Mouse (Mus musculus) MEL (cell line): ENCODE measurements around the gene Mpp5. TPM values are rescaled to one million over a fixed set of nuclear protein-coding genes. Genes with fewer than 3 reads are reported as not detected.
A peak's percentile ranks its signal among the peaks of the same experiment; 100 is the strongest.

Experiments
- DNase-seq: peaks from one replicate; pipeline ENCODE4 v3.0.0; 2011; ENCODE audit warnings: low read depth, low spot score
- H3K27ac ChIP-seq: 2 replicates; pipeline ENCODE4 v1.5.1; 2012; ENCODE audit warnings: low read depth, mild to moderate bottlenecking, control low read depth, low read length, moderate library complexity; ENCODE audit not compliant: control insufficient read depth
- H3K27me3 ChIP-seq, 2 experiments: fragments of 150-350 bp in 1 of 2; sonication (generic) in 1 of 2; 2 replicates each; pipeline ENCODE4 v1.6.1; 2012; ENCODE audit warnings: low read length in 2 of 2, mild to moderate bottlenecking in 2 of 2, improper control_type of control experiment in 1 of 2, moderate library complexity in 1 of 2; ENCODE audit not compliant: insufficient read depth in 2 of 2, control insufficient read depth in 1 of 2
- H3K36me3 ChIP-seq, 2 experiments: 2 replicates each; pipeline ENCODE4 v1.6.1; 2012 to 2014; ENCODE audit warnings: low read length in 2 of 2, improper control_type of control experiment in 1 of 2, inconsistent platforms in 1 of 2, mild to moderate bottlenecking in 1 of 2; ENCODE audit not compliant: insufficient read depth in 2 of 2, control insufficient read depth in 1 of 2
- H3K4me1 ChIP-seq, 2 experiments: fragments of 150-350 bp in 1 of 2; sonication (generic) in 1 of 2; 2 replicates each; pipeline ENCODE4 v1.6.1; 2012; ENCODE audit warnings: low read length in 2 of 2, improper control_type of control experiment in 1 of 2, mild to moderate bottlenecking in 1 of 2; ENCODE audit not compliant: insufficient read depth in 2 of 2, control insufficient read depth in 1 of 2
- H3K4me3 ChIP-seq, 2 experiments: fragments of 150-350 bp in 1 of 2; sonication (generic) in 1 of 2; 2 replicates each; pipeline ENCODE4 v1.5.1; 2012; ENCODE audit warnings: low read depth in 2 of 2, low read length in 2 of 2, mild to moderate bottlenecking in 2 of 2, moderate library complexity in 2 of 2, control low read depth in 1 of 2, improper control_type of control experiment in 1 of 2; ENCODE audit not compliant: control insufficient read depth in 1 of 2, insufficient read depth in 1 of 2
- H3K79me2 ChIP-seq: 2 replicates; pipeline ENCODE4 v1.6.1; 2012; ENCODE audit warnings: mild to moderate bottlenecking, low read length, moderate library complexity; ENCODE audit not compliant: control insufficient read depth, poor library complexity, insufficient read depth
- H3K9ac ChIP-seq: 2 replicates; pipeline ENCODE4 v1.6.1; 2012; ENCODE audit warnings: low read depth, mild to moderate bottlenecking, control low read depth, low read length, moderate library complexity; ENCODE audit not compliant: control insufficient read depth, poor library complexity, severe bottlenecking
- H3K9me3 ChIP-seq: fragments of 150-350 bp; sonication (generic); replicated peaks from 2 replicates; pipeline ENCODE4 v1.6.1; 2012; ENCODE audit warnings: mild to moderate bottlenecking, low read length, improper control_type of control experiment, moderate library complexity; ENCODE audit not compliant: insufficient read depth
- BHLHE40 ChIP-seq: IDR thresholded peaks from 2 replicates; pipeline ENCODE4 v1.6.1; 2012; ENCODE audit warnings: low read depth, mild to moderate bottlenecking, inconsistent platforms, low read length, improper control_type of control experiment, borderline replicate concordance
- CHD1 ChIP-seq: IDR thresholded peaks from 2 replicates; pipeline ENCODE4 v1.6.1; 2012; ENCODE audit warnings: low read depth, mild to moderate bottlenecking, inconsistent platforms, low read length, improper control_type of control experiment
- EP300 ChIP-seq, 2 experiments: IDR thresholded peaks; 2 replicates each; pipeline ENCODE4 v1.6.1; 2011; ENCODE audit warnings: improper control_type of control experiment in 2 of 2, low read length in 2 of 2, low read depth in 1 of 2, mild to moderate bottlenecking in 1 of 2
- KAT2A ChIP-seq: conservative IDR thresholded peaks from 2 replicates; pipeline ENCODE4 v1.6.1; 2012; ENCODE audit warnings: low read depth, low read length, improper control_type of control experiment, inconsistent platforms
- MAX ChIP-seq: IDR thresholded peaks from 2 replicates; pipeline ENCODE4 v1.6.1; 2011; ENCODE audit warnings: low read length, improper control_type of control experiment
- MAZ ChIP-seq: IDR thresholded peaks from 2 replicates; pipeline ENCODE4 v1.6.1; 2012; ENCODE audit warnings: low read depth, mild to moderate bottlenecking, inconsistent platforms, low read length, improper control_type of control experiment
- MXI1 ChIP-seq: IDR thresholded peaks from 2 replicates; pipeline ENCODE4 v1.6.1; 2011; ENCODE audit warnings: mild to moderate bottlenecking, low read depth, low read length, improper control_type of control experiment
- NRF1 ChIP-seq: IDR thresholded peaks from 2 replicates; pipeline ENCODE4 v1.6.1; 2014; ENCODE audit warnings: low read depth, mild to moderate bottlenecking, inconsistent platforms, low read length, improper control_type of control experiment, moderate library complexity; ENCODE audit not compliant: poor library complexity, insufficient read depth, severe bottlenecking
- SIN3A ChIP-seq: IDR thresholded peaks from 2 replicates; pipeline ENCODE4 v1.6.1; 2012; ENCODE audit warnings: low read length, improper control_type of control experiment, inconsistent platforms
- TCF12 ChIP-seq: IDR thresholded peaks from 2 replicates; pipeline ENCODE4 v1.6.1; 2014; ENCODE audit warnings: low read depth, mild to moderate bottlenecking, inconsistent platforms, low read length, improper control_type of control experiment, moderate library complexity
- USF2 ChIP-seq, 2 experiments: IDR thresholded peaks; 2 replicates each; pipeline ENCODE4 v1.6.1; 2011 to 2012; ENCODE audit warnings: improper control_type of control experiment in 2 of 2, low read length in 2 of 2, borderline replicate concordance in 1 of 2, inconsistent platforms in 1 of 2, low read depth in 1 of 2, mild to moderate bottlenecking in 1 of 2; ENCODE audit not compliant: insufficient read depth in 1 of 2
- ZNF384 ChIP-seq: IDR thresholded peaks from 2 replicates; pipeline ENCODE4 v1.6.1; 2012; ENCODE audit warnings: low read depth, mild to moderate bottlenecking, inconsistent platforms, low read length, improper control_type of control experiment
- polyA plus RNA-seq, 2 experiments: library from polyadenylated mRNA; stranded (reverse) in 1 of 2; unstranded in 1 of 2; fragments of >175 nt in 1 of 2; fragments of >200 nt in 1 of 2; gene quantifications; 2 replicates each; pipeline versions ENCODE4 v1.2.1 to v1.2.4; 2012; ENCODE audit warnings: low replicate concordance in 2 of 2, low read depth in 1 of 2; ENCODE audit not compliant: insufficient read length in 2 of 2, insufficient read depth in 1 of 2, missing spikeins in 1 of 2
- total RNA-seq: library from RNA; depleted of rRNA; stranded (reverse); fragments of 300-350 nt; gene quantifications from 2 replicates; pipeline ENCODE4 v1.2.3, GENCODE M21; 2012

The Mpp5 gene
- total and polyA plus RNA-seq, 3 experiments, result 15.1 to 143 (median 15.2) TPM

GRCm38 (mm10) chr12:78747406-78747805 is 1.3 kb upstream of the Mpp5 start:
- H3K27ac ChIP-seq, result peak overlapping the region; percentile 44; the same call in 1 of the 2 replicates
- H3K4me1 ChIP-seq, result peaks cover 4 to 16% of the 10 kb centered on the region in 2 experiments
- peak; percentile 64 for DNase-seq
- peaks cover 20% of the 10 kb centered on the region for H3K79me2 ChIP-seq
- H3K36me3 ChIP-seq, result peaks cover 0 to 28% of the 10 kb centered on the region in 2 experiments; a peak in 2 of 4 replicates
- no peaks in the 10 kb centered on the region for H3K27me3 ChIP-seq
- H3K4me3 ChIP-seq, result peak overlapping the region; percentile 72 to 94
- peak; percentile 29; the same call in 1 of the 2 replicates for TF ChIP-seq BHLHE40
- 0 out of 2 replicates have a peak, but pooled peaks have one; percentile 3 for TF ChIP-seq MAZ
- no peak for TF ChIP-seq TCF12
- TF ChIP-seq SIN3A, result peak; percentile 55
- TF ChIP-seq ZNF384, result peak; percentile 84
- peak overlapping the region; percentile 79 for H3K9ac ChIP-seq
- no peaks in the 10 kb centered on the region for H3K9me3 ChIP-seq

DNA sequence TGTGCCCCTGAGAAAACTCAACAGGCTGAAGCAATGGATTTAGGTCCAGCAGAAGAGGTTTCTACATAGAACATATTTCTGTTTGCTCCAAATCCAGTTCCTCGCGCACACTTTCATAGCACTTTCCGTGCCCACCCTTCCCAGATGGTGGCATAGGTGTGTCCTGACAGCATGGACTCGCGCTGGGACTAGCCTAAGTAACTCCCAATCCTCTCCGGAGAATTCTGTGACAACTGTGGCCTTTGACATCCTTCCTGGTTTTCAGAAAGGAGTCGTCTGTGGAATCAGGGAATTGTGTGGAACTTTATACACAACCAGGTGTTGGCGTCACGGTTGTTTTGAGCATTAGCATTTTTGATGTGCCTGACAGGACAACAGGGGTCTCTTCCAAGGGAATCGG is 594 bp upstream of the Mpp5 start:
- Histone ChIP-seq H3K9me3 (no peaks in the 10 kb centered on the region), H3K4me1 (peaks cover 4 to 16% of the 10 kb centered on the region in 2 experiments), H3K36me3 (peaks cover 0 to 28% of the 10 kb centered on the region in 2 experiments; a peak in 2 of 4 replicates), H3K27ac (peak overlapping the region; percentile 44), H3K79me2 (peaks cover 23% of the 10 kb centered on the region), H3K9ac (peak overlapping the region; percentile 79), H3K4me3 (peak overlapping the region; percentile 72 to 94), H3K27me3 (no peaks in the 10 kb centered on the region)
- no peak for DNase-seq
- no peak for TF ChIP-seq NRF1
- TF ChIP-seq MAX, result 0 out of 2 replicates have a peak, but pooled peaks have one; percentile 1
- no peak for TF ChIP-seq USF2 (IDR thresholded peaks at IDR 0.05; ENCODE audit: borderline replicate concordance in 1 of 2, insufficient read depth in 1 of 2, low read depth in 1 of 2, low read length in 2 of 2)
- TF ChIP-seq MXI1, result 0 out of 2 replicates have a peak, but pooled peaks have one; percentile 28

GRCm38 (mm10) chr12:78749378-78749801 is 683 bp downstream of the Mpp5 start:
- peaks cover 26% of the 10 kb centered on the region for H3K79me2 ChIP-seq
- peak overlapping the region; percentile 58 for H3K27ac ChIP-seq
- peaks cover 0 to 28% of the 10 kb centered on the region in 2 experiments; a peak in 2 of 4 replicates for H3K36me3 ChIP-seq
- DNase-seq, result peak; percentile 73
- H3K9me3 ChIP-seq, result no peaks in the 10 kb centered on the region
- H3K27me3 ChIP-seq, result no peaks in the 10 kb centered on the region
- peak overlapping the region; percentile 91 to 98 for H3K4me3 ChIP-seq
- peaks cover 4 to 16% of the 10 kb centered on the region in 2 experiments for H3K4me1 ChIP-seq
- TF ChIP-seq TCF12 (no peak), KAT2A (no peak), EP300 (IDR thresholded peaks at IDR 0.05; ENCODE audit: low read depth in 1 of 2, low read length in 2 of 2) (peak in 1 of 2 experiments; percentile 3; a peak in 1 of 4 replicates), MXI1 (peak; percentile 47; the same call in 1 of the 2 replicates), CHD1 (0 out of 2 replicates have a peak, but pooled peaks have one; percentile 15)
- H3K9ac ChIP-seq, result peak overlapping the region; percentile 77
